Mouse (Mus musculus) heart, adult 2 months (tissue): ENCODE data around the gene Rpf2. TPM values are rescaled to one million over a fixed set of nuclear protein-coding genes. Genes with fewer than 3 reads are reported as not detected.

Experiments
- DNase-seq, 2 experiments: peaks; one replicate each; pipeline ENCODE4 v3.0.0; 2021
- H3K27ac ChIP-seq: fragments of 200-600 bp; 2 replicates; pipeline ENCODE4 v1.8.1; 2022
- H3K27me3 ChIP-seq: fragments of 200-500 bp; 2 replicates; pipeline ENCODE4 v1.6.1; 2012; ENCODE audit warnings: mild to moderate bottlenecking, low read length, inconsistent platforms, mixed read lengths; ENCODE audit not compliant: control insufficient read depth, insufficient read depth
- H3K36me3 ChIP-seq: fragments of 200-500 bp; 2 replicates; pipeline ENCODE4 v1.6.1; 2012; ENCODE audit warnings: low read length, inconsistent platforms; ENCODE audit not compliant: control insufficient read depth, insufficient read depth
- H3K4me1 ChIP-seq: fragments of 200-500 bp; 2 replicates; pipeline ENCODE4 v1.6.1; 2011; ENCODE audit warnings: low read length; ENCODE audit not compliant: control insufficient read depth, insufficient read depth
- H3K4me3 ChIP-seq: fragments of 200-600 bp; 2 replicates; pipeline ENCODE4 v1.8.1; 2022
- H3K79me2 ChIP-seq: fragments of 200-500 bp; replicated peaks from 2 replicates; pipeline ENCODE4 v1.6.1; 2012; ENCODE audit warnings: mild to moderate bottlenecking, inconsistent platforms, low read length, moderate library complexity, mixed read lengths; ENCODE audit not compliant: control insufficient read depth, insufficient read depth
- H3K9ac ChIP-seq: fragments of 200-500 bp; 2 replicates; pipeline ENCODE4 v1.6.1; 2012; ENCODE audit warnings: low read depth, mild to moderate bottlenecking, control low read depth, inconsistent platforms, low read length, mixed read lengths
- CTCF ChIP-seq: fragments of 200-600 bp; IDR thresholded peaks from 2 replicates; pipeline ENCODE4 v1.8.1; 2022; ENCODE audit warnings: antibody characterized with exemption, mild to moderate bottlenecking, moderate library complexity
- EP300 ChIP-seq: fragments of 200-500 bp; IDR thresholded peaks from 2 replicates; pipeline ENCODE4 v1.6.1; 2011; ENCODE audit warnings: low read depth, low read length, control low read depth; ENCODE audit not compliant: insufficient read depth
- POLR2A ChIP-seq: fragments of 200-500 bp; IDR thresholded peaks from 2 replicates; pipeline ENCODE4 v1.6.1; 2011; ENCODE audit warnings: mild to moderate bottlenecking, low read depth, low read length, control low read depth; ENCODE audit not compliant: insufficient read depth
- WGBS: fragments of 180-500 bp; shearing (Covaris S2); methylation state at CpG from one replicate; pipeline ENCODE4 v1.1.7; 2018; 5-methylcytosine and 5-hydroxymethylcytosine counted together
- intact Hi-C: fragments of 180-260 bp; cut with DNase I; formaldehyde crosslinking; loops from one replicate; pipeline ENCODE4 v1.15.1; 2025
- polyA plus RNA-seq: library from polyadenylated mRNA; depleted of rRNA; stranded (reverse); fragments of >200 nt; gene quantifications from 2 replicates; pipeline ENCODE4 v1.2.3, GENCODE M21; 2012
- total RNA-seq, 2 experiments: library from RNA; stranded (reverse); gene quantifications; 2 replicates each; pipeline ENCODE4 v1.2.3; 2021

Rpf2 gene
- total and polyA plus RNA-seq, 3 experiments, result 2.5 to 12.4 (median 9.4) TPM

DNA sequence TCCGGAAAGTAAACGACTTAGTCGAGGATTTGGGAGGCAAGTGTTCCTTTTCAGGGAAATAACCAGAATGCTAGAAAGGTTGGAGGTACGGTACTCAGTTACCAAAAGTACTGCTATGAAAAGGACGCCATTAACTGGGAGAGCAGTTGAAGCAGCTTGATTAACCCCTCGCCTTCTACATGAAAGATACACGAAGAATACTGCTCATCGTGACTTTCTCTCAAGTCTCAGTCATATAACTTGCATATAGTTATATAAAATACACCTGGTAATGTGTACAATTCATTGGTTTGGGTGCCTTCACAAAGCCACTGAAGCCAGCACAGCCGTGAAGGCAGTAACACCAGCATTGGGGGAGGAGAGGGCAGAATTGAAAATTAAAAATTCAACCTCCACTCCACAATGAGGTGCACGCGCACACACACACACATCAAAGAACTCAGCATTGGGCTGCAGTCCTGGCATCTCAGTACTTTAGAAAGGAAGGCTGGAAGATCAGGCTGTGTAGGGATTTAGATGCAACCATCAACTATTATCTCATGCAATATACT, 405 bp upstream of the Rpf2 start:
- 35% methylated on average over 11 of the region's 11 CpGs for WGBS
- no peak for TF ChIP-seq POLR2A
- TF ChIP-seq CTCF, result no peak
- no peak for TF ChIP-seq EP300
- Histone ChIP-seq H3K9ac (no peak overlapping the region), H3K27me3 (no peaks in the 10 kb centered on the region), H3K4me1 (peaks cover 4% of the 10 kb centered on the region; the same call in 1 of the 2 replicates), H3K27ac (peak overlapping the region; percentile 51), H3K79me2 (no peaks in the 10 kb centered on the region), H3K36me3 (no peaks in the 10 kb centered on the region), H3K4me3 (peak overlapping the region; percentile 72)
- no peak for DNase-seq
- intact Hi-C loops, result loop anchor here (1.0 kb wide), 1 partner anchor 10 kb away; no protein-coding TSS in a partner anchor

- DNase-seq, result no peak
- TF ChIP-seq EP300, result no peak
- no peak for TF ChIP-seq POLR2A
- no peak for TF ChIP-seq CTCF
- 94% methylated on average over 5 of the region's 5 CpGs for whole genome bisulfite sequencing
- no peak overlapping the region for H3K4me3 ChIP-seq
- no peaks in the 10 kb centered on the region for H3K36me3 ChIP-seq
- H3K79me2 ChIP-seq, result no peaks in the 10 kb centered on the region
- intact Hi-C loops, result no loop called here
- no peaks in the 10 kb centered on the region for H3K4me1 ChIP-seq
- no peak overlapping the region for H3K9ac ChIP-seq
- H3K27ac ChIP-seq, result no peak overlapping the region
- H3K27me3 ChIP-seq, result no peaks in the 10 kb centered on the region
Measured at GRCm38 (mm10) chr10:40237826-40238225, 9.0 kb downstream of the Rpf2 start.

GRCm38 (mm10) chr10:40233241-40233640, 13.6 kb downstream of the Rpf2 start:
- Histone ChIP-seq H3K9ac (no peak overlapping the region), H3K79me2 (no peaks in the 10 kb centered on the region), H3K27me3 (no peaks in the 10 kb centered on the region), H3K4me1 (no peaks in the 10 kb centered on the region), H3K27ac (no peak overlapping the region), H3K4me3 (no peak overlapping the region), H3K36me3 (no peaks in the 10 kb centered on the region)
- 90% methylated on average over 3 of the region's 3 CpGs for WGBS
- TF ChIP-seq CTCF, result no peak
- TF ChIP-seq EP300, result no peak
- TF ChIP-seq POLR2A, result no peak
- no peak for DNase-seq
- intact Hi-C loops, result no loop called here

DNA sequence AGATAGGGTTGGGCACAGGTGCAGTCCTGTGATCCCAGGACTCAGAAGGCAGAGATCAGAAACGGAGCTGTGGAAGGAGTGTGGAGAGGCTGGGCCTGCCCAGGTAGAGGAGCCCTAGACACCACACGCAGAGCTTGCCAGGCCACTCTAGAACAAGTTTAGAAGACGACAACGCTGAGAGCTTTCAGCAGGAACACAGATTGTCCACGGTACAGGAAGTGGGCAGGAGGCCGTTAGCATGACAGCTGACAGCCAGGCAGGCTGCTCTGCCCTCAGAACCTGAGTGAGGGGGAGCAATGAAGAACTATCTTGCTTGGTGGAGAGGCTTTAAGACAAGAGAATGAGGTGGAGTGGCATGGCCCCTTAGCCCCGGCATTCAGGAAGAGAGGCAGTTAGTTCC, 14.4 kb downstream of the Rpf2 start:
- H3K36me3 ChIP-seq, result no peaks in the 10 kb centered on the region
- intact Hi-C loops, result no loop called here
- H3K9ac ChIP-seq, result no peak overlapping the region
- TF ChIP-seq EP300 (no peak), POLR2A (no peak), CTCF (no peak)
- no peaks in the 10 kb centered on the region for H3K27me3 ChIP-seq
- H3K79me2 ChIP-seq, result no peaks in the 10 kb centered on the region
- DNase-seq, result no peak
- H3K4me3 ChIP-seq, result no peak overlapping the region
- WGBS, result 51% methylated on average over 7 of the region's 7 CpGs
- no peak overlapping the region for H3K27ac ChIP-seq
- H3K4me1 ChIP-seq, result no peaks in the 10 kb centered on the region

GRCm38 (mm10) chr10:40229725-40230124, 17.1 kb downstream of the Rpf2 start:
- Histone ChIP-seq H3K4me1 (no peaks in the 10 kb centered on the region), H3K4me3 (no peak overlapping the region), H3K36me3 (no peaks in the 10 kb centered on the region), H3K9ac (no peak overlapping the region), H3K27ac (no peak overlapping the region), H3K79me2 (no peaks in the 10 kb centered on the region), H3K27me3 (no peaks in the 10 kb centered on the region)
- no peak for DNase-seq
- TF ChIP-seq POLR2A (no peak), EP300 (no peak), CTCF (no peak)
- 97% methylated on average over 1 of the region's 1 CpGs for WGBS
- intact Hi-C loops, result no loop called here

GRCm38 (mm10) chr10:40227660-40228303, 19.1 kb downstream of the Rpf2 start:
- no peaks in the 10 kb centered on the region for H3K4me1 ChIP-seq
- H3K79me2 ChIP-seq, result no peaks in the 10 kb centered on the region
- no peaks in the 10 kb centered on the region for H3K27me3 ChIP-seq
- TF ChIP-seq POLR2A (no peak), CTCF (no peak), EP300 (no peak)
- H3K9ac ChIP-seq, result no peak overlapping the region
- 85% methylated on average over 4 of the region's 4 CpGs for WGBS
- H3K36me3 ChIP-seq, result no peaks in the 10 kb centered on the region
- intact Hi-C loops, result no loop called here
- no peak overlapping the region for H3K27ac ChIP-seq
- no peak for DNase-seq
- H3K4me3 ChIP-seq, result no peak overlapping the region
